Mouse (Mus musculus) myocyte (in vitro differentiated cells): ENCODE data around the gene Pnpla2.

ENCODE experiments used
- CEBPB ChIP-seq: IDR thresholded peaks from 2 replicates; pipeline ENCODE4 v1.6.1; 2011; ENCODE audit warnings: mild to moderate bottlenecking, moderate library complexity; ENCODE audit not compliant: poor library complexity, insufficient read depth, severe bottlenecking
- E2F4 ChIP-seq: IDR thresholded peaks from one replicate; pipeline ENCODE4 v1.6.1; 2011; ENCODE audit warnings: mild to moderate bottlenecking, control low read depth, moderate library complexity; ENCODE audit not compliant: insufficient read depth
- MAX ChIP-seq: IDR thresholded peaks from one replicate; pipeline ENCODE4 v1.6.1; 2011; ENCODE audit warnings: low read depth, mild to moderate bottlenecking, control low read depth
- MYOG ChIP-seq, 3 experiments: IDR thresholded peaks; one replicate each; pipeline ENCODE4 v1.6.1; 2011; ENCODE audit warnings: control low read depth in 2 of 3, low read depth in 2 of 3, mild to moderate bottlenecking in 2 of 3; ENCODE audit not compliant: insufficient read length in 2 of 3, control insufficient read depth in 1 of 3, insufficient read depth in 1 of 3
- POLR2A ChIP-seq: IDR thresholded peaks from one replicate; pipeline ENCODE4 v1.6.1; 2011; ENCODE audit warnings: low read depth, mild to moderate bottlenecking, control low read depth, moderate library complexity; ENCODE audit not compliant: insufficient read length
- POLR2AphosphoS2 ChIP-seq: IDR thresholded peaks from one replicate; pipeline ENCODE4 v1.6.1; 2011; ENCODE audit warnings: low read depth, control low read depth; ENCODE audit not compliant: insufficient read length
- REST ChIP-seq: IDR thresholded peaks from one replicate; pipeline ENCODE4 v1.6.1; 2011; ENCODE audit warnings: mild to moderate bottlenecking, control low read depth, moderate library complexity; ENCODE audit not compliant: insufficient read depth, insufficient read length
- SRF ChIP-seq: IDR thresholded peaks from one replicate; pipeline ENCODE4 v1.6.1; 2011; ENCODE audit warnings: low read depth; ENCODE audit not compliant: control insufficient read depth, insufficient read length
- TCF12 ChIP-seq: IDR thresholded peaks from one replicate; pipeline ENCODE4 v1.6.1; 2011; ENCODE audit warnings: mild to moderate bottlenecking, control low read depth; ENCODE audit not compliant: poor library complexity, insufficient read depth, severe bottlenecking
- TCF3 ChIP-seq: IDR thresholded peaks from one replicate; pipeline ENCODE4 v1.6.1; 2011; ENCODE audit warnings: low read depth, control low read depth; ENCODE audit not compliant: insufficient read length
- USF1 ChIP-seq: IDR thresholded peaks from one replicate; pipeline ENCODE4 v1.6.1; 2011; ENCODE audit warnings: low read depth, mild to moderate bottlenecking, control low read depth, moderate library complexity

DNA sequence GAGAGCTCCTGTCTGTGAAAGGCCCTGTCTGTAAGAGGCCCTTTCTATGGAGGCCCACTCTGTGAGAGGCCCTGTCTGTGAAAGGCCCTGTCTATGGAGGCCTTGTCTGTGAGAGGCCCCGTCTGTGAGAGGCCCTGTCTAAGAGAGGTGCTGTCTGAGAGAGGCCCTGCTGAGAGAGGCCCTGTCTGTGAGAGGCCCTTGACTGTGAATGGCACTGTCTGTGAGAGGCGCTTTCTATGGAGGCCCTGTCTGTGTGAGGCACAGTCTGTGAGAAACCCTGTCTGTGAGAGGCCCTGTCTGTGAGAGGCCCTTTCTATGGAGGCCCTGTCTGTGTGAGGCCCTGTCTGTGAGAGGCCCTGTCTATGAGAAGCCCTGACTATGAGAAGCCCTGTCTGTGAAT is 51.3 kb downstream of the Pnpla2 start:
- no peak for TF ChIP-seq POLR2A
- TF ChIP-seq TCF12: no peak
- no peak for TF ChIP-seq MAX
- TF ChIP-seq CEBPB: no peak
- no peak for TF ChIP-seq POLR2AphosphoS2
- TF ChIP-seq E2F4: no peak
- no peak for TF ChIP-seq MYOG (IDR thresholded peaks at IDR 0.05; ENCODE audit: control insufficient read depth in 1 of 3, insufficient read depth in 1 of 3, insufficient read length in 2 of 3, low read depth in 2 of 3)
- no peak for TF ChIP-seq USF1
- no peak for TF ChIP-seq TCF3
- TF ChIP-seq REST: no peak
- TF ChIP-seq SRF: no peak
